Mouse (Mus musculus): ENCODE results near the gene Yrdc.

GRCm38 (mm10) chr4:124861283-124862188 lies 11.1 kb downstream of the Yrdc start, which contains the start of gene Maneal:
- TF ChIP-seq CTCF (IDR thresholded peaks at IDR 0.05; ENCODE audit: control insufficient read depth, insufficient read depth, low read length) = no peak
- no peak for TF ChIP-seq POLR2A (IDR thresholded peaks at IDR 0.05; ENCODE audit: borderline replicate concordance, control insufficient read depth, low read depth, low read length)
